Mouse (Mus musculus) liver, adult (tissue): ENCODE data around the gene Kcnmb1.

Source experiments
- GATA4 ChIP-seq: IDR thresholded peaks from 2 replicates; pipeline ENCODE4 v1.6.1; 2014; ENCODE audit warnings: mild to moderate bottlenecking, low read length; ENCODE audit not compliant: insufficient replicate concordance

Kcnmb1 gene

GRCm38 (mm10) chr11:33934286-33934685 is 28.5 kb upstream of the Kcnmb1 start:
- TF ChIP-seq GATA4: no peak

GRCm38 (mm10) chr11:33937641-33938040 is 25.2 kb upstream of the Kcnmb1 start:
- no peak for TF ChIP-seq GATA4

- no peak for TF ChIP-seq GATA4
These were observed 24.1 kb upstream of the Kcnmb1 start for GRCm38 (mm10) chr11:33938561-33939274.

DNA sequence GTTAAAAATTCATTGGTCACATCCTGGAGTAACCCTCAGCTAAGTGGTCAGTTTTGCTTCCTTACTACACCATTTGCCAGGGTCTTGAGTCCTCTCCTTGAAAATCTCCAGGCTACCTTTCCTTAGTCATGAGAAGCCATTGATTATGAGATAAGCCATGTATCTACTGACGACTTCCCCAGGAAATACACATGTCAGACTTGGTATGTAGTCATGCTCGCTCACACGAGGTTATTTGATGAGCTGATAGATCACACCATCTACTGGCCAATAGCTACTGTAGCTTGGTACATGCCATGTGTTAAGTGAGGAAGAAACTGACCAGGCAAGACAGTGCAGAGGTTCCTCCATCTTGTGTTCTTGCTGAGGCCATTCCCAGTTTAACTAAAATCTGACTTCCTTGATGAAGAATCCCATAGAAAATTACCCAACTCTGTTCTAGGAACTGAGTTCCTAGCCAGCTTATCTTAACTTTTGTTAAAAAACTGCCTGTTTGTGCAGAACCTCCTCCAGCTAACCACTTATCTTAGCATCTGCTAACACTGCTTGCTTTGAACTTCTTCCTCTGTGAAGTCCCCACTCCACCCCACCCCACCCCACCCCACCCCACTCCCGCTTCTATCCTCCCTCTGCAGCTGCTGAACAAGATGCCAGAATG is 23.2 kb upstream of the Kcnmb1 start:
- no peak for TF ChIP-seq GATA4

- no peak for TF ChIP-seq GATA4
These were observed 19.2 kb upstream of the Kcnmb1 start for GRCm38 (mm10) chr11:33943565-33943964.

- TF ChIP-seq GATA4: no peak
These were observed 18.6 kb upstream of the Kcnmb1 start for GRCm38 (mm10) chr11:33944067-33944785.

DNA sequence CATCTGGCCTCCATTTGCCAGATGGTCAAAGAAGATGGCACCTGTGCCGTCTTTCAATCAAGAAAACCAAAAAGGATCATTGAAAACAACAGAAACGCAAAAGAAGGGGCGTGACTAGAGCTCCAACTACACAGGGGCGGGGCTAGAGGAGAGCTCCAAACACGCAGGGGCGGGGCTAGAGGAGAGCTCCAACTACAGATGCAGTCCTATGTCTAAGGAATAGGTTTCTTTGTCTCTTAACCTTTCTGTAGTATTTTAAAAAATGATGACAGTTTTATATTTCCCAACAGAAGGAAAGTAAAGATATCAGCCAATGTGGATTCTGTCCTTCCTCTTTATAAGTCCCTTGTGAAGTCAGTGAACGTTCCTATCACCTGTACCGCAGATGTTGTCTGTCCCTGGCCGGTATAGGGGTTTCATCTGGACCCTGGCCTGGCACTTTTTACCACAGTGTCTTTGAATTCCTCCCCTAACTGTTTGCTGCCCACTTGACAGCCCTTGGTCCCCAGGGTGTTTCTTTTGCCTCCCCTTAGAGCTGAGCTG is 18.0 kb upstream of the Kcnmb1 start:
- no peak for TF ChIP-seq GATA4

- TF ChIP-seq GATA4: no peak
These were observed 16.3 kb upstream of the Kcnmb1 start for GRCm38 (mm10) chr11:33946501-33946900.

GRCm38 (mm10) chr11:33951155-33951554 is 11.7 kb upstream of the Kcnmb1 start:
- TF ChIP-seq GATA4: no peak

DNA sequence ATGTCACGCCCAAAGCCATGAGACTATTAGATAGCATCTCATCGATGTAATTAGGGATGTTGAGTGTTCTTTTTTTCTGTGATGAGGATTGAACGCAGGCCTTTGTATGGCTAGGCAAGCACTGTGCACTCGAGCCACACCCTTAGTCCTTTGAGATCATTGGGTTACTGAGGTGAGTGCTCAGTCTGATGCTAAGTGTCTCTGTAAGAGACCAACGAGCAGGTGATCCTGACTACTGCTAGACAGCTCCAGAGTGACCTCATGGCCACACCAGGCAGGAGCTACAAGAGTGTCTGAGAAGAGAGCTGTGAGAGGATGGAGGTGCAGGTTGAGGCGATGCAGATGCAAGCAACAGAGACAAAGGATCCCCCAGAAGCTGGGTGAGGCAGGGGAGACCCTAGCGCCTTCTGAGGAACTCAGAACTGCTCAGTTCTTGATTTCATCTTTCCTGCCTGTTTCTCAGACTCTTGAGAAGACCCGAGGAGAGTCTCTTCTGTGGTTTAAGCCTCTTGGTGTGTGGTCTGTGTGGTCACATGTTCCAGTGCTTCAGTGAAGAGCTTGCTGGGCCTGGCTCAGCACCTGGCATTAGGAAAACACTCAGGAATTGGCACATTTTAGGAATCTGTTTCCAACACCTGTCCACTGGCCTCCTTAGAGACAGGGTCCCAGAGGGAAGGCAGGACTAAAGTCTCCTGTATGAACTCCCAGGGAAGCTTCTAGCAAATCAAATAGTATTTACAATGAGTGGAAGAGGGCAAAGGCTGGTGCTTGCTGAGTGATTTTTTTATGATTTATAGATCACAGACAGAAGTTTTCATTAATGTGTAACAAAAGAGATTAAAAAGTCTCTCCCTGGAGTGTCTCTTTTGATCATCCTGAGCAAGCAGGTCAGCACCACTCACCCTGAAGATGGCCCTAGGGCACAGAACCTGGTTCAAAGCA is 10.9 kb upstream of the Kcnmb1 start:
- TF ChIP-seq GATA4: no peak

DNA sequence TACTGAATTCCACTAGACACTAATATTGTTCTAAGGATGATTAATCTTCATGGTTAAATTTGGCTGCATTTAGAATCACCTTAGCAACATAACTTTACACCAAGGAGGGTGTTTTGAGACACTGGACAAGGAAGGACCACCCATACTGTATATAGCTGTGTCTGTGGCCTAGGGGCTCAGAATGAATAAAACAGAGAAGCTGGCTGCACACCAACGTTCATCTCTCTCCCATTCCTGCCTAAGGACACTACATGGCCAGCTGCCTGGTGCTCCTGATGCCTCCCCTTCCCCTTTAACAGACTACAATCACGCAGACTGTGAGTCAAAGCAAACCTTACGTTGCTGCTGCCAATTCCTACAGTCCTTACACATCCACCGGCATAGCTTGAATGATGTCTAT is 6.8 kb upstream of the Kcnmb1 start:
- TF ChIP-seq GATA4: no peak

GRCm38 (mm10) chr11:33956623-33957022 is 6.2 kb upstream of the Kcnmb1 start:
- no peak for TF ChIP-seq GATA4

- no peak for TF ChIP-seq GATA4
These were observed 5.2 kb upstream of the Kcnmb1 start for GRCm38 (mm10) chr11:33957595-33957994.

DNA sequence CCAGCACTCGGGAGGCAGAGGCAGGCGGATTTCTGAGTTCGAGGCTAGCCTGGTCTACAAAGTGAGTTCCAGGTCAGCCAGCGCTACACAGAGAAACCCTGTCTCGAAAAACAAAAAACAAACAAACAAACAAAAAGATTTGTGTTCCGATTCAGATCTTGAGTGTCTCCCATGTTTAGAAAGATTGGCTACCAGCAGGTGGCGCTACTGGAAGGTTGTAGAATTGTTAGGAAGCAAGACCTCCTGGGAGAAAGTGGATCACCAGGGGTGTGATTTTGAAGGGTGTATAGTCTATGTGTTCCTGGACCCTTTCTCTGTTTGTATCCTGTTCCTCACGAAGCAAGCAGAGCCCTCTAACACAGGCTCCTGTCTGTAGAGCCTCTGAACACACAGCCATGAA is 4.1 kb upstream of the Kcnmb1 start:
- no peak for TF ChIP-seq GATA4

DNA sequence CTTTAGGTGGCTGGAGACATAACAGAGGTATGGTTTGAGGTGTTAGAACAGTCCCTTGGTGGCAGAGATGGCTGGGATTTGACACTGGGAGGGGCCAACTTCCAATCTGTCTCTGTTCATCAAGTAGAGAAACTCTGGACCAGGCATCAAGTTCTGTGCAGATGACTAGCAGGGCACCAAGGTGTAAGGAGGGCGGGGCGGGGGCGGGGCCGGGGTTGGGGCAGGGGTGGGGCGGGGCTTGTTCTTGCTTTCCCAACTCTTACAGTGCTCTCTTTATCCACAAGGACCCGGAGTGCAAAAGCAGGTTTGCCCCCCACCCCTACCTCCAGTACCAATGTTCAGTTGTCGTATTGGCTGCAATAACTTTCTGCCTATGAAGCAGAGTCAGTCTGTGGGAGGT is 635 bp upstream of the Kcnmb1 start:
- TF ChIP-seq GATA4: no peak

DNA sequence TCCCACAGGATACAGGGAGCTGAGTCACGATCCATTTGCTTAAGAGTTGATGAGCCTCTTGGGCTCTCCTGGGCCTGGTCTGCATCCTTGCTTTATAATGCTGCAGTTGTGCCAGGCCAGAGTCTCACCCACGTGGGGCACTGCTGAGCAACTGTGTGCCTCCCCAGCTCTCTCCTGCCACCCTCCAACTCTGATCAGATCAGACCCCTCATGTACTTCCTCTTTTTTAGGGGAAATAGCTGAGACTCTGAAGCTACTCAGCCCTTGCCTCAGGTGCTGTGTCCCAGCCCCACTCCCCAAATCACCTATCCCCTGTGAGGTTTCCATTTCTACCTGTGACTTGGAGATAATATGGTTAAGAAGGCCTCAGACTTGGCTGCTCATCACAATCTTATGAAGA is 2.6 kb downstream of the Kcnmb1 start:
- no peak for TF ChIP-seq GATA4
